Mouse (Mus musculus) forebrain, embryonic 14.5 days (tissue): ENCODE measurements around the gene Tenm2. TPM values are rescaled to one million over a fixed set of nuclear protein-coding genes. Genes with fewer than 3 reads are reported as not detected.
A peak's percentile ranks its signal among the peaks of the same experiment; 100 is the strongest.

Source experiments
- ATAC-seq: fragments of 200-750 bp; cut with Nextera tagmentation; 2 replicates; pipeline ENCODE4 v1.8.0; 2017; ENCODE audit warnings: mild to moderate bottlenecking, moderate library complexity
- DNase-seq: peaks from one replicate; pipeline ENCODE4 v3.0.0-alpha.2; 2015; ENCODE audit warnings: low spot score
- H3K27ac ChIP-seq: fragments of 300-500 bp; sonication (generic); 2 replicates; pipeline ENCODE4 v1.5.1; 2014; ENCODE audit warnings: low read depth, mild to moderate bottlenecking, control low read depth, low read length, moderate library complexity
- H3K27me3 ChIP-seq: fragments of 300-500 bp; sonication (generic); replicated peaks from 2 replicates; pipeline ENCODE4 v1.6.1; 2014; ENCODE audit warnings: low read length, control low read depth, mixed read lengths; ENCODE audit not compliant: control insufficient read depth, insufficient read depth
- H3K36me3 ChIP-seq: fragments of 300-500 bp; sonication (generic); 2 replicates; pipeline ENCODE4 v1.6.1; 2014; ENCODE audit warnings: low read length, control low read depth; ENCODE audit not compliant: control insufficient read depth, insufficient read depth
- H3K4me1 ChIP-seq: fragments of 300-500 bp; sonication (generic); 2 replicates; pipeline ENCODE4 v1.6.1; 2014; ENCODE audit warnings: antibody characterized with exemption, low read length, control low read depth; ENCODE audit not compliant: control insufficient read depth, insufficient read depth
- H3K4me2 ChIP-seq: fragments of 300-500 bp; sonication (generic); 2 replicates; pipeline ENCODE4 v1.6.1; 2014; ENCODE audit warnings: mild to moderate bottlenecking, control low read depth, low read length
- H3K4me3 ChIP-seq: fragments of 300-500 bp; sonication (generic); 2 replicates; pipeline ENCODE4 v1.5.1; 2014; ENCODE audit warnings: low read depth, low read length, control low read depth
- H3K9ac ChIP-seq: fragments of 300-500 bp; sonication (generic); 2 replicates; pipeline ENCODE4 v1.6.1; 2014; ENCODE audit warnings: mild to moderate bottlenecking, low read length, control low read depth, moderate library complexity
- H3K9me3 ChIP-seq: fragments of 300-500 bp; sonication (generic); replicated peaks from 2 replicates; pipeline ENCODE4 v1.6.1; 2016; ENCODE audit warnings: low read length, control low read depth, mixed read lengths; ENCODE audit not compliant: control insufficient read depth
- WGBS: fragments of 180-500 bp; shearing (Covaris S2); extraction: QIAGEN DNeasy Blood & Tissue Kit; methylation state at CpG from one replicate; pipeline ENCODE4 v1.1.7; 2014; 5-methylcytosine and 5-hydroxymethylcytosine counted together
- polyA plus RNA-seq: library from polyadenylated mRNA; unstranded; fragments of >200 nt; fragmentation: Nextera tagmentation; extraction: Ambion mirVana; gene quantifications from 2 replicates; pipeline ENCODE4 v1.2.1, GENCODE M21; 2014

Gene Tenm2
- polyA plus RNA-seq, 1 experiment from 2014 or later, result 16.0 TPM

GRCm38 (mm10) chr11:36428947-36429346 lies 806.8 kb downstream of the Tenm2 start:
- H3K9me3 ChIP-seq, result no peaks in the 10 kb centered on the region
- no peak overlapping the region for H3K27ac ChIP-seq
- no peak overlapping the region for H3K9ac ChIP-seq
- 31% methylated on average over 5 of the region's 5 CpGs for WGBS
- no peak overlapping the region for H3K4me3 ChIP-seq
- ATAC-seq (0 out of 2 replicates have a peak, but pooled peaks have one; percentile 36), DNase-seq (peak; percentile 47)
- H3K4me1 ChIP-seq, result no peaks in the 10 kb centered on the region
- H3K36me3 ChIP-seq, result no peaks in the 10 kb centered on the region
- no peak overlapping the region for H3K4me2 ChIP-seq
- no peaks in the 10 kb centered on the region for H3K27me3 ChIP-seq

GRCm38 (mm10) chr11:36424959-36425358 lies 810.8 kb downstream of the Tenm2 start:
- no peak overlapping the region for H3K27ac ChIP-seq
- H3K9me3 ChIP-seq, result no peaks in the 10 kb centered on the region
- WGBS, result 27% methylated on average over 3 of the region's 3 CpGs
- no peak overlapping the region for H3K4me2 ChIP-seq
- no peak overlapping the region for H3K4me3 ChIP-seq
- DNase-seq (no peak), ATAC-seq (peak; percentile 52; the same call in 1 of the 2 replicates)
- no peaks in the 10 kb centered on the region for H3K4me1 ChIP-seq
- H3K9ac ChIP-seq, result no peak overlapping the region
- no peaks in the 10 kb centered on the region for H3K36me3 ChIP-seq
- H3K27me3 ChIP-seq, result no peaks in the 10 kb centered on the region

- Histone ChIP-seq H3K36me3 (no peaks in the 10 kb centered on the region), H3K4me2 (no peak overlapping the region), H3K9me3 (no peaks in the 10 kb centered on the region), H3K27me3 (no peaks in the 10 kb centered on the region), H3K9ac (no peak overlapping the region), H3K4me3 (no peak overlapping the region), H3K4me1 (no peaks in the 10 kb centered on the region), H3K27ac (no peak overlapping the region)
- no peak for DNase-seq
- 61% methylated on average over 7 of the region's 7 CpGs for WGBS
- no peak for ATAC-seq
These were observed 815.7 kb downstream of the Tenm2 start for GRCm38 (mm10) chr11:36420047-36420446.

GRCm38 (mm10) chr11:36415244-36415643 lies 820.5 kb downstream of the Tenm2 start:
- no peak overlapping the region for H3K4me2 ChIP-seq
- H3K27ac ChIP-seq, result no peak overlapping the region
- H3K9ac ChIP-seq, result no peak overlapping the region
- no peaks in the 10 kb centered on the region for H3K9me3 ChIP-seq
- peaks cover 8% of the 10 kb centered on the region; the same call in 1 of the 2 replicates for H3K4me1 ChIP-seq
- 87% methylated on average over 7 of the region's 7 CpGs for WGBS
- no peak for ATAC-seq
- no peak for DNase-seq
- H3K4me3 ChIP-seq, result no peak overlapping the region
- no peaks in the 10 kb centered on the region for H3K27me3 ChIP-seq
- no peaks in the 10 kb centered on the region for H3K36me3 ChIP-seq

GRCm38 (mm10) chr11:36410881-36411280 lies 824.9 kb downstream of the Tenm2 start:
- Histone ChIP-seq H3K36me3 (no peaks in the 10 kb centered on the region), H3K27ac (no peak overlapping the region), H3K4me1 (peaks cover 8% of the 10 kb centered on the region; the same call in 1 of the 2 replicates), H3K9me3 (no peaks in the 10 kb centered on the region), H3K27me3 (no peaks in the 10 kb centered on the region), H3K4me3 (no peak overlapping the region), H3K9ac (no peak overlapping the region), H3K4me2 (no peak overlapping the region)
- ATAC-seq (no peak), DNase-seq (peak; percentile 58)
- 47% methylated on average over 13 of the region's 13 CpGs for WGBS

- Histone ChIP-seq H3K4me2 (no peak overlapping the region), H3K9me3 (no peaks in the 10 kb centered on the region), H3K9ac (no peak overlapping the region), H3K27me3 (no peaks in the 10 kb centered on the region), H3K4me1 (peaks cover 10% of the 10 kb centered on the region), H3K4me3 (no peak overlapping the region), H3K36me3 (no peaks in the 10 kb centered on the region), H3K27ac (no peak overlapping the region; the same call in 1 of the 2 replicates)
- WGBS, result 26% methylated on average over 12 of the region's 12 CpGs
- DNase-seq (peak; percentile 65), ATAC-seq (peak; percentile 71)
These were observed 839.7 kb downstream of the Tenm2 start for GRCm38 (mm10) chr11:36395803-36396710.

- WGBS, result 95% methylated on average over 5 of the region's 5 CpGs
- no peaks in the 10 kb centered on the region for H3K9me3 ChIP-seq
- no peaks in the 10 kb centered on the region for H3K27me3 ChIP-seq
- H3K4me1 ChIP-seq, result no peaks in the 10 kb centered on the region
- H3K27ac ChIP-seq, result no peak overlapping the region
- H3K4me3 ChIP-seq, result no peak overlapping the region
- no peak overlapping the region for H3K9ac ChIP-seq
- ATAC-seq (no peak), DNase-seq (no peak)
- no peaks in the 10 kb centered on the region for H3K36me3 ChIP-seq
- H3K4me2 ChIP-seq, result no peak overlapping the region
These were observed 851.1 kb downstream of the Tenm2 start for GRCm38 (mm10) chr11:36384696-36385095.

GRCm38 (mm10) chr11:36371814-36372213 lies 864.0 kb downstream of the Tenm2 start:
- WGBS, result 89% methylated on average over 7 of the region's 7 CpGs
- no peak overlapping the region for H3K9ac ChIP-seq
- DNase-seq, result no peak
- no peak overlapping the region for H3K4me2 ChIP-seq
- no peaks in the 10 kb centered on the region for H3K36me3 ChIP-seq
- ATAC-seq, result no peak
- H3K27me3 ChIP-seq, result no peaks in the 10 kb centered on the region
- no peak overlapping the region for H3K4me3 ChIP-seq
- no peaks in the 10 kb centered on the region for H3K4me1 ChIP-seq
- H3K9me3 ChIP-seq, result no peaks in the 10 kb centered on the region
- H3K27ac ChIP-seq, result no peak overlapping the region

- no peak overlapping the region for H3K4me3 ChIP-seq
- no peak overlapping the region for H3K4me2 ChIP-seq
- H3K36me3 ChIP-seq, result no peaks in the 10 kb centered on the region
- 94% methylated on average over 5 of the region's 5 CpGs for WGBS
- ATAC-seq (no peak), DNase-seq (no peak)
- H3K9ac ChIP-seq, result no peak overlapping the region
- no peak overlapping the region for H3K27ac ChIP-seq
- no peaks in the 10 kb centered on the region for H3K9me3 ChIP-seq
- H3K4me1 ChIP-seq, result no peaks in the 10 kb centered on the region
- H3K27me3 ChIP-seq, result no peaks in the 10 kb centered on the region
These were observed 870.7 kb downstream of the Tenm2 start for GRCm38 (mm10) chr11:36365067-36365466.
